Mouse (Mus musculus): Measurements from ENCODE around the gene Qrich1. TPM values are rescaled to one million over a fixed set of nuclear protein-coding genes. Genes with fewer than 3 reads are reported as not detected.

Qrich1 gene
- polyA plus RNA-seq, 1 experiment from 2014 or later: 46.2 TPM

DNA sequence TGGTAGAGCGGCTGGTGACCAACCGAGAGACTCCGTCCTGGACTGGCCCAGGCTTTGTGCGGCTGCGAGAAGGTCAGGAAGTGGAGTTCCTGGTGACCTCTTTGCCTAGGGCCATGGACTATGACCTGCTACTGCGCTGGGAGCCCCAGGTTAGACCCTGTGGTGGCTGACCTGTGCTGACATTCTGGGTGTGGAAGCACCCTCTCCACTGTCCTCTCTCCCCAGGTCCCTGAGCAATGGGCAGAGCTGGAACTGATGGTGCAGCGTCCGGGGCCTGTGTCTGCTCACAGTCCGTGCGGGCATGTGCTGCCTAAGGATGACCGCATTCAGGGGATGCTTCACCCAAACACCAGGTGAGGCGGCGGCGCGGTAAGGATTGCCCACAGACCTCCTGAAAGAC is 32.6 kb upstream of the Qrich1 start:
- WGBS (ENCODE audit: insufficient replicate concordance): 77% methylated on average over 15 of the region's 15 CpGs
- no peak for ATAC-seq (ENCODE audit: low read depth)
- H3K4me1 ChIP-seq (replicated peaks): peaks cover 15% of the 10 kb centered on the region

DNA sequence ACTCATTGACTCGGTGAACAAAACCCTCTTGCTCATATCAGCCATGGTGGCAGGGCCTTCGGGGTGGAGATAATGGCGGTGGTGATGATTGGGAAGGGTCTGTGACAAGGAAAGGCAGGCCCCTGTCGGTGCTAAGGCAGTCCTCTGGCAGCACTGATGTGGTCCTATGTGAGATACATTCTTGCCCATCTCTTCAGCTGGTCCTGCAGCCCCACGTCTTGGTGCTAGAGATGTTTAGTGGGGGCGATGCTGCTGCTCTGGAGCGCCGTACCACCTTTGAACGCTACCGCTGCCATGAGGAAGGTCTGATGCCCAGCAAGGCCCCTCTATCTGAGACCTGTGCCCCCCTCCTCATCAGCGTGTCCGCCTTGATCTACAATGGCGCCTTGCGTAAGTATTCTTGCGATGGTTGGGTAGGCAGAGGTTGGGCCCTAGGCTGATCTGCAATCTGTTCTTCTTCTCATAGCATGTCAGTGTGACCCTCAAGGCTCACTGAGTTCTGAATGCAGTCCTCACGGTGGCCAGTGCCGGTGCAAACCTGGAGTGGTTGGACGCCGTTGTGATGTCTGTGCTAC is 31.2 kb upstream of the Qrich1 start:
- Histone ChIP-seq H3K4me3 (replicated peaks) (no peak overlapping the region), H3K27me3 (no peaks in the 10 kb centered on the region), H3K27ac (no peak overlapping the region), H3K36me3 (peaks cover 17% of the 10 kb centered on the region), H3K4me1 (replicated peaks) (peaks cover 10% of the 10 kb centered on the region), H3K9me3 (replicated peaks) (no peaks in the 10 kb centered on the region), H3K4me2 (no peak overlapping the region), H3K9ac (no peak overlapping the region)
- ATAC-seq (ENCODE audit: low read depth): no peak
- whole genome bisulfite sequencing (ENCODE audit: insufficient replicate concordance): 79% methylated on average over 19 of the region's 19 CpGs
- no peak for DNase-seq

More for the DNA sequence above, 32.6 kb upstream of the Qrich1 start:
- Histone ChIP-seq H3K9me3 (replicated peaks) (no peaks in the 10 kb centered on the region), H3K36me3 (peaks cover 17% of the 10 kb centered on the region), H3K9ac (no peak overlapping the region), H3K27me3 (peaks cover 4% of the 10 kb centered on the region; the same call in 1 of the 2 replicates), H3K27ac (no peak overlapping the region), H3K4me3 (replicated peaks) (no peak overlapping the region), H3K4me2 (no peak overlapping the region)
- DNase-seq: no peak

DNA sequence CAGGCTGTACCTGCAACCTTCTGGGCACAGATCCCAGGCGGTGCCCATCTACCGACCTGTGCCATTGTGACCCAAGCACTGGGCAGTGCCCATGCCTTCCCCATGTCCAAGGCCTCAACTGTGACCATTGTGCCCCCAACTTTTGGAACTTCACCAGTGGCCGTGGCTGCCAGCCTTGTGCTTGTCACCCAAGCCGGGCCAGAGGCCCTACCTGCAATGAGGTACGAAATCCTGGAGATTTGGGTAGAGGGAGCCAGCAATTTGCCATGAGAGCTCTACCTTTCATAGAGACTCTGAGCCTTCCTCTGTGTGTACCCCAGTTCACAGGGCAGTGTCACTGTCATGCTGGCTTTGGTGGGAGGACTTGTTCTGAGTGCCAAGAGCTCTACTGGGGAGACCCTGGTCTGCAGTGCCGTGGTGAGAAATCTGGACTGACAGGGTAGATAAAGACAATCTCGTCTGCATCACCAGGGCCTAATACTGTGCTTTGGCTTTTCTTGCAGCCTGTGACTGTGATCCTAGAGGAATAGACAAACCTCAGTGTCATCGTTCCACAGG is 29.6 kb upstream of the Qrich1 start:
- DNase-seq: no peak
- H3K36me3 ChIP-seq: peaks cover 17% of the 10 kb centered on the region
- WGBS (ENCODE audit: insufficient replicate concordance): 72% methylated on average over 8 of the region's 8 CpGs
- no peak overlapping the region for H3K27ac ChIP-seq
- no peaks in the 10 kb centered on the region for H3K9me3 ChIP-seq (replicated peaks)
- no peak overlapping the region for H3K4me2 ChIP-seq
- no peak for ATAC-seq (ENCODE audit: low read depth)
- H3K9ac ChIP-seq: no peak overlapping the region
- no peak overlapping the region for H3K4me3 ChIP-seq (replicated peaks)
- H3K27me3 ChIP-seq: no peaks in the 10 kb centered on the region
- H3K4me1 ChIP-seq (replicated peaks): peaks cover 17% of the 10 kb centered on the region

DNA sequence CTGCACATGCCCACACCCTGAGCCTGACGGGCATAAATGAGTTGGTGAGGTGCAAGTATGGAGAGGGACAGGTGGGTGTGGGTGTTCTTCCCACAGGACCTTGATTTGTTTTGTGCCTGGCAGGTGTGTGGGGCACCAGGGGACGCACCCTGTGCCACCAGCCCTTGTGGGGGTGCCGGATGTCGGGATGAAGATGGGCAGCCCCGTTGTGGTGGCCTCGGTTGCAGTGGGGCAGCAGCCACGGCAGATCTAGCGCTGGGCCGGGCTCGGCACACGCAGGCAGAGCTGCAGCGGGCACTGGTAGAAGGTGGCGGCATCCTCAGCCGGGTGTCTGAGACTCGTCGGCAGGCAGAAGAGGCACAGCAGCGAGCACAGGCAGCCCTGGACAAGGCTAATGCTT is 28.2 kb upstream of the Qrich1 start:
- 86% methylated on average over 17 of the region's 17 CpGs for WGBS (ENCODE audit: insufficient replicate concordance)
- no peak overlapping the region for H3K4me3 ChIP-seq (replicated peaks)
- no peaks in the 10 kb centered on the region for H3K9me3 ChIP-seq (replicated peaks)
- no peaks in the 10 kb centered on the region for H3K27me3 ChIP-seq
- no peak overlapping the region for H3K9ac ChIP-seq
- peaks cover 27% of the 10 kb centered on the region for H3K4me1 ChIP-seq (replicated peaks)
- H3K27ac ChIP-seq: no peak overlapping the region
- H3K4me2 ChIP-seq: no peak overlapping the region
- DNase-seq (no peak), ATAC-seq (ENCODE audit: low read depth) (no peak)
- peaks cover 29% of the 10 kb centered on the region for H3K36me3 ChIP-seq

DNA sequence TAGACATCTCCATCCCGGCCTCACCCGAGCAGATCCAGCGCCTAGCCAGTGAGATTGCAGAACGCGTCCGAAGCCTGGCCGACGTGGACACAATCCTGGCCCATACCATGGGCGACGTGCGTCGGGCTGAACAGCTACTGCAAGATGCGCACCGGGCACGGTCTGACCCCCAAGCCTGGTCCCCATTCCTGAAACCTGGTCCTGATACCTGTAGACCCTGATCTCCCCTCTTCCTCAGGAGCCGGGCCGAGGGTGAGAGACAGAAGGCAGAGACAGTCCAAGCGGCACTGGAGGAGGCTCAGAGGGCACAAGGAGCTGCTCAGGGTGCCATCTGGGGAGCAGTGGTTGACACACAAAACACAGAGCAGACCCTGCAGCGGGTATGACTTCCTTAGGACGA is 27.4 kb upstream of the Qrich1 start:
- WGBS (ENCODE audit: insufficient replicate concordance): 93% methylated on average over 20 of the region's 20 CpGs
- no peak for ATAC-seq (ENCODE audit: low read depth)
- H3K27ac ChIP-seq: peak overlapping the region; percentile 96

DNA sequence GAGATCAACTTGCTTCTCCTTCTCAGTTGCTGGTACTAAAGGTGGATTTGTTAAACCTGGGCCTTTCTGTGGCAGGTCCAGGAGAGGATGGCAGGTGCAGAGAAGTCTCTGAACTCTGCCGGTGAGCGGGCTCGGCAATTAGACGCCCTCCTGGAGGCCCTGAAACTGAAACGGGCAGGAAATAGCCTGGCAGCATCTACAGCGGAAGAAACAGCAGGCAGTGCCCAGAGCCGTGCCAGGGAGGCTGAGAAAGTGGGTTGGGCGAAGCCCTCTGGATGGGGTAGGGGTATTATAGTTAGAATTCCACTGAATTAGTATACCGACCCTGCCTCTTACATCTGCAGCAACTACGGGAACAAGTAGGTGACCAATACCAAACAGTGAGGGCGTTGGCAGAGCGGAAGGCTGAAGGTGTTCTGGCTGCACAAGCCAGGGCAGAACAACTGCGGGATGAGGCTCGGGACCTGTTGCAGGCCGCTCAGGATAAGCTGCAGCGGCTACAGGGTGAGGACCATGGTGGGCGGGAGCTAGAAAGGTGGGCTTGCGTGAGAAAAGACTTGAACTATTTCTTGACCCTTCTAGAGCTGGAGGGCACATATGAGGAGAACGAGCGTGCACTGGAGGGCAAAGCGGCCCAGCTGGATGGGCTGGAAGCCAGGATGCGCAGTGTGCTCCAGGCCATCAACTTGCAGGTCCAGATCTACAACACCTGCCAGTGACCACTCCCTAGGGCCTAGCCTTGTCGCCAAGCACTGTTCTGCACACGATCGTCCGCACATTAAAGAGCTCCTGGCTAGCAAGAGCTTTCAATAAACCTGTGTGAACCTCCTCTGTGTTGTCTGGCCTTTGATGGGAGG is 26.7 kb upstream of the Qrich1 start:
- H3K27me3 ChIP-seq: no peaks in the 10 kb centered on the region
- ATAC-seq (ENCODE audit: low read depth) (no peak), DNase-seq (no peak)
- peak overlapping the region; percentile 95 for H3K9ac ChIP-seq
- peaks cover 44% of the 10 kb centered on the region for H3K36me3 ChIP-seq
- H3K27ac ChIP-seq: peak overlapping the region; percentile 96
- no peaks in the 10 kb centered on the region for H3K9me3 ChIP-seq (replicated peaks)
- WGBS (ENCODE audit: insufficient replicate concordance): 69% methylated on average over 26 of the region's 26 CpGs
- H3K4me3 ChIP-seq (replicated peaks): peak overlapping the region; percentile 98
- peaks cover 27% of the 10 kb centered on the region for H3K4me1 ChIP-seq (replicated peaks)
- peak overlapping the region; percentile 93 for H3K4me2 ChIP-seq

More for the DNA sequence above, 27.4 kb upstream of the Qrich1 start:
- H3K4me2 ChIP-seq: no peak overlapping the region
- no peaks in the 10 kb centered on the region for H3K9me3 ChIP-seq (replicated peaks)
- no peaks in the 10 kb centered on the region for H3K27me3 ChIP-seq
- peaks cover 27% of the 10 kb centered on the region for H3K4me1 ChIP-seq (replicated peaks)
- H3K4me3 ChIP-seq (replicated peaks): no peak overlapping the region
- H3K9ac ChIP-seq: no peak overlapping the region
- peaks cover 37% of the 10 kb centered on the region for H3K36me3 ChIP-seq
- DNase-seq: no peak

DNA sequence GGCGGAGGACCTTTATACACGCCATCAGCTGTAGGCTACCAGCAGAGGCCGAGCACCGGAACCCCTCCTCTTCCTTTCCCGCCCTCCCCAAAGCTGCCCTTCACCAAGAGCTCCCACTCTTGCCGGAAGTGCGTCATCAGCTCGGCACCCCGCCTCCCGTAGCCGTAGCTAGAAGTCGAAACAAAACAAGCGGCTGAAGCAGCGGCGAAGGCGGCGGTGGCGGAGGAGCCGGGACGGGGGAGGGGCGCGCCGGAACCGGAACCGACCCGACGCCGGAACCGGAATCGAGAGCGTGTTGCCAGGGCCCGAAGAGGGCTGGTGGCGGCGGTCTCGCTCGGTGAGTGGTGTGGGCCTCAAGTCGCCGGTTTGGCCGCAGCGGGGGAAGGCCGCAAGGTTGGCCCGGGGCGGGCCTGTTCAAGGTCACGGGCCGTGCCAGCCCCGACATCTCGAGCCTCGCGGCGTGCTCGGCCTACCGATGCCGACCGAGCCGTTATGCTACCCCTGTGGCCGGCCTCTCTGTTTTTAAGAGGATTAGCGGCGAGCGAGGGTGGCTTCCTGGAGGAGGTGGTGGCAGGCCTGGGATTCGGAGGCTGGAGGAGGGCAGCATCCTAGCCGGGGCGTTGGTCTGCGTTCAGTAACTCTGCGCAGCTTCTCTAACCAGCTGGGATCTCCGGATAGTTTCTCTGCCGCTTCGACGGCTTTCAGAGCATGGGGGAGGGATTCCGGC is 25.9 kb upstream of the Qrich1 start, which contains the start of gene Usp19:
Gene Usp19 (plus strand): TSS at position 44 of the 727 bp plus-strand sequence.
- peaks cover 52% of the 10 kb centered on the region for H3K36me3 ChIP-seq

DNA sequence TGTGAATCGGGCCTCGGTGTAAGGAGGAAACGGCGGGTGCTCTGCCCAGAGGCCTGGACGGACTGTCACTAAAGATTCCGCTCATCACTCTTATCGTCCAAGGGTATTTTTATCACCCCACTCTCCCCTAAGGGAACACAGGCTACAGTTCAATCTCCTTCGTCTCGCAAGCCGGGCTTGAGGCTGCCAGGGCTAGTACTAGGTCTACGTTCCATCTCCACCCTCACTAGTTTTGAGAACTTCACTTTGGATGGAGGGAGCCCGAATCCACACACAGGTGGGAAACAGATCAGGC is 25.4 kb upstream of the Qrich1 start:
- Histone ChIP-seq H3K4me2 (peak overlapping the region; percentile 93), H3K4me1 (replicated peaks) (peaks cover 27% of the 10 kb centered on the region), H3K9ac (peak overlapping the region; percentile 95), H3K27ac (peak overlapping the region; percentile 96), H3K9me3 (replicated peaks) (no peaks in the 10 kb centered on the region), H3K27me3 (no peaks in the 10 kb centered on the region), H3K4me3 (replicated peaks) (peak overlapping the region; percentile 98), H3K36me3 (peaks cover 54% of the 10 kb centered on the region)
- WGBS (ENCODE audit: insufficient replicate concordance): 3% methylated on average over 12 of the region's 12 CpGs
- no peak for DNase-seq
- peak; percentile 14 for ATAC-seq (ENCODE audit: low read depth)

More for the DNA sequence above, 25.9 kb upstream of the Qrich1 start, which contains the start of gene Usp19:
- Histone ChIP-seq H3K4me1 (replicated peaks) (peaks cover 27% of the 10 kb centered on the region), H3K4me3 (replicated peaks) (peak within 1 kb of the TSS; percentile 98), H3K4me2 (peak within 1 kb of the TSS; percentile 93), H3K27me3 (no peaks in the 10 kb centered on the region), H3K27ac (peak within 1 kb of the TSS; percentile 96), H3K9me3 (replicated peaks) (no peaks in the 10 kb centered on the region), H3K9ac (peak within 1 kb of the TSS; percentile 95)
- DNase-seq (peak; percentile 89), ATAC-seq (ENCODE audit: low read depth) (peak; percentile 92)
- WGBS (ENCODE audit: insufficient replicate concordance): under 1% methylated on average over 69 of the region's 69 CpGs

DNA sequence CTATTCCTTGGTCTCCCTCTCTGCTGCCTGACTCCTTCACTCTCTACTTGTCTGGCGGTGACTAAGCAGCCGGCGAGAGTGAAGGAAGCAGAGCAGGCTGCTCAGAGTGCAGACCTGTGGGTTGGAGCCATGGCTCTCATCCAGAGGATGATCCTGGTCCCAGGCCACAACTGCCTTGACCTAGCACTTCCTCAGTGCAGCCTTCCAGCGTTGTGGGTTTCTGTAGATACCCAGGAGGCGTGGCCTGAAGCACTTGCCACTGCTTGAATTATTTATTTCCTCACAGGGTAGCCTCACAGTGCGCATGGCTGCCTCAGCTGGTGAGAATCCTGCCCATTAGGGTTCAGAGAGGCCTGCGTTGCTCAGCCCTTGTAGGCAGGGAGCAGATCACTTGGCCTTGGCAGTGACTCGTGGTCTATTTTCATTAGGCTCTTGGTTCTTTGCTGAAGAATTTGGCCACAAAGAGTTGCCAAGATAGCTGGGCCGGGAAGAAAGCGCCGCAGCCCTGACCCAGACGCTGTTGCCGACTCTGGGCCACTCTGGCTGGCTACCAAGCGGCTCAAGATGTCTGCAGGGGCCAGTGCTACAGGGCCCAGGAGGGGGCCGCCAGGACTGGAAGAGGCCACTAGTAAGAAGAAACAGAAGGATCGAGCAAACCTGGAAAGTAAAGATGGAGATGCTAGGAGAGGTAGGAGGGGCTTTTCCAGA is 24.4 kb upstream of the Qrich1 start:
- no peaks in the 10 kb centered on the region for H3K9me3 ChIP-seq (replicated peaks)
- peak overlapping the region; percentile 98 for H3K4me3 ChIP-seq (replicated peaks)
- H3K4me1 ChIP-seq (replicated peaks): peaks cover 27% of the 10 kb centered on the region
- no peaks in the 10 kb centered on the region for H3K27me3 ChIP-seq
- DNase-seq (no peak), ATAC-seq (ENCODE audit: low read depth) (no peak)
- WGBS (ENCODE audit: insufficient replicate concordance): 68% methylated on average over 16 of the region's 16 CpGs
- peak overlapping the region; percentile 96 for H3K27ac ChIP-seq
- H3K9ac ChIP-seq: peak overlapping the region; percentile 95
- peaks cover 59% of the 10 kb centered on the region for H3K36me3 ChIP-seq
- peak overlapping the region; percentile 93 for H3K4me2 ChIP-seq

DNA sequence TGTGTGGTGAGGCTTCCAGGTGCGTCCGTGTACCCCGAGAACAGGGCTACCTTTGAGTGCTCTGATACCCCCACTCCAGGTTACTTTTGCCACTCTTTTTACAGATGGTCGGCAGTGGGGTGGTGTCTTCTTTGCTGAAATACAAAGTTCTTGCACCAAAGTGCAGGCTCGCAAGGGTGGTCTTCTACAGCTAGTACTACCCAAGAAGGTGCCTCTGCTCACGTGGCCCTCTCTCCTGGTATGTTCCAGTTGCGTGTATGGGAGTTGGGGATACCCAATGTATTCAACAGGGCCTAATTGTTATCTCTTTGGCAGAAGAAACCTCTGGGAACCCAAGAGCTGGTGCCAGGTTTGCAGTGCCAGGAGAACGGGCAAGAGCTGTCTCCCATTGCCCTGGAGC is 23.4 kb upstream of the Qrich1 start:
- H3K4me3 ChIP-seq (replicated peaks): no peak overlapping the region

More for the DNA sequence above, 23.4 kb upstream of the Qrich1 start:
- peaks cover 27% of the 10 kb centered on the region for H3K4me1 ChIP-seq (replicated peaks)
- peaks cover 66% of the 10 kb centered on the region for H3K36me3 ChIP-seq
- H3K9ac ChIP-seq: no peak overlapping the region
- 94% methylated on average over 8 of the region's 8 CpGs for WGBS (ENCODE audit: insufficient replicate concordance)
- no peak for ATAC-seq (ENCODE audit: low read depth)
- H3K9me3 ChIP-seq (replicated peaks): no peaks in the 10 kb centered on the region
- H3K4me2 ChIP-seq: no peak overlapping the region
- no peak for DNase-seq
- H3K27ac ChIP-seq: no peak overlapping the region
- H3K27me3 ChIP-seq: no peaks in the 10 kb centered on the region

Measured in liver, embryonic 13.5 days (tissue).